Mouse (Mus musculus) frontal cortex, adult 2 months (tissue): ENCODE data around the gene Auts2. TPM values are rescaled to one million over a fixed set of nuclear protein-coding genes. Genes with fewer than 3 reads are reported as not detected.

ENCODE experiments used
- DNase-seq, 2 experiments: peaks; one replicate each; pipeline ENCODE4 v3.0.0; 2022; ENCODE audit warnings: low spot score in 1 of 2; ENCODE audit errors: extremely low spot score in 1 of 2
- polyA plus RNA-seq: library from polyadenylated mRNA; depleted of rRNA; stranded (reverse); fragments of >200 nt; gene quantifications from 2 replicates; pipeline ENCODE4 v1.2.3, GENCODE M21; 2012

Gene Auts2
- polyA plus RNA-seq, 1 experiment = 45.1 TPM

GRCm38 (mm10) chr5:131956090-131956489, 587.1 kb downstream of the Auts2 start:
- DNase-seq = no peak

- DNase-seq = no peak
Observed at GRCm38 (mm10) chr5:131955227-131956016, 587.7 kb downstream of the Auts2 start.

- no peak for DNase-seq
Observed at GRCm38 (mm10) chr5:131948571-131949151, 594.5 kb downstream of the Auts2 start.

DNA sequence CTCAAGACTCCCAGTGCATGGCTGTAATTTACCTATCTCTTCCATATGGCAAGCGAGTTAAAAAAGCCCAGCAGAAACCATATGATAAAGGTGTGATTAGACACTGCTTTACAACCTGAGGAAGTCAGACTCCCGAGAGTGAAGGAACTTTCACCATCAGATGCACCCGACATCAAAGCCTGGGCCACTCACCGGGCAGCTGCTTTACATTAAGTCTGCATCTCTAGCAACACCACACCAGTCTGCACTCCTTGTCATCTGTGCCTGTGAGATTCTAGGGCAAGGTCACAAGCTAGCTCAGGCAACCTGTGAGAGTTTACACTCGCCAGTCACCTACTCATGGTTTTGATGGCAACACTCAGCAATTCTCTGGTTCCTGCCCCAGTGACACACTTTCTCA, 596.3 kb downstream of the Auts2 start:
- no peak for DNase-seq

GRCm38 (mm10) chr5:131944761-131945160, 598.4 kb downstream of the Auts2 start:
- DNase-seq = no peak

GRCm38 (mm10) chr5:131928696-131929095, 614.4 kb downstream of the Auts2 start:
- DNase-seq = no peak

GRCm38 (mm10) chr5:131922759-131923158, 620.4 kb downstream of the Auts2 start:
- no peak for DNase-seq

- DNase-seq = no peak
Observed at GRCm38 (mm10) chr5:131922118-131922517, 621.0 kb downstream of the Auts2 start.

- DNase-seq = no peak
Observed at GRCm38 (mm10) chr5:131919983-131920777, 623.0 kb downstream of the Auts2 start.

- no peak for DNase-seq
Observed at GRCm38 (mm10) chr5:131916791-131917403, 626.2 kb downstream of the Auts2 start.

DNA sequence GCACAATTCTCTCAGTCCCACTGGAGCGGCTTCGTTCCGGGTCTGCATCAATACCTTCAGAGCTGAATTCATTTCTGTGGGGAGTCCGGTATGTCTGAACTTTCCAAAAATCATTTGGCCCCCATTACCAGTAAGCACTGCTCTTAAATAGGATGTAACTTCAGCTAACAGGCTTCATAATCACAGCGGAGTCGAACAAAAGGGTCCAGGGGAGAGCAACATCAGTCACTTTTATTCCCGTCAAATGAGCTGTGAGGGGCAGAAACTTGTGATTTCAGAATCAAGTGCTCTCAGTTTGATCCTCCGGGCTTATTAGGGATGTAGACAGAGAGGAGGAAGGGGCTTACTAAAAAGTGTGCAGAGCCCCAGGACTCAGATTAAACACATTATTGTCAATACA, 629.6 kb downstream of the Auts2 start:
- DNase-seq = no peak

GRCm38 (mm10) chr5:131912983-131913382, 630.2 kb downstream of the Auts2 start:
- no peak for DNase-seq

DNA sequence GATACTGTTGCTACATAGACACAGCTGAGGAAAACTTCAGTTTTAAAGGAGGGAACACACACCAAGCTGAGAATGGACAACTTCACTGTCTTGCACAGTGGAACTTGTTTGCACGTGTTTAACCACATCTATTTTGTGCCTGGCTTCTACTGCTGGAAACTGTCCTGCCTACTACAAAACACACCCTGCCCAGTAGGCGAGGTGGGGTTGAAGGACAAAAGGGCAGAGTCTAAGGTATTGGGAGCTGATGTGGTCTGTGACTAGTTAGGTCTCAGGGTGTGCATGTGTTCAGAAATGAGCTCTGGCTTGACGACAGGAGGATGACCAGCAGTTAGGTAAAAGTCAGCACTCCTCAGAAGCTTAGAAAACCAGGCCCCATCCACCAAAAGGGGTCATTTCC, 636.8 kb downstream of the Auts2 start:
- DNase-seq = no peak

GRCm38 (mm10) chr5:131904478-131904877, 638.7 kb downstream of the Auts2 start:
- DNase-seq = no peak

GRCm38 (mm10) chr5:131898048-131898638, 645.0 kb downstream of the Auts2 start:
- DNase-seq = no peak

DNA sequence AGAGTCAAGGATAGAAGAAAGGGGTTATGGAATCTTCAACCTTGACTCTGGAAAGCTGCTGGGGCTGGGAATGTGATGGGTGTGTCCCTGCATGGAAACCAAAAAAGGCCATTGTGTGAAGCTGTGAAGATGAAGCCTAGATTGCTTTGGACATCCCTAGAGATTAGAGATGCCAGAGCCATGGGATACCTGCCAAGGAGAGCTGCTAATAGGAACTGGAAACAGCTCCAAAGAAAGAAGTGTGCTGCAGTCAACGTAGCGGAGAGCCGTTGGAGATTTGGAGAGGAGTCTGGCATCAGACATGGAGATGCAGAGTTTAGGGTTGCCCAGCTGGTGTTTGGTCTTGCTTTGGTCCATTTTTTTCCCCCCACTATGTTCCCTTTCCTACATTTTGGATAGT, 656.5 kb downstream of the Auts2 start:
- DNase-seq = no peak

GRCm38 (mm10) chr5:131876569-131876968, 666.6 kb downstream of the Auts2 start:
- no peak for DNase-seq

DNA sequence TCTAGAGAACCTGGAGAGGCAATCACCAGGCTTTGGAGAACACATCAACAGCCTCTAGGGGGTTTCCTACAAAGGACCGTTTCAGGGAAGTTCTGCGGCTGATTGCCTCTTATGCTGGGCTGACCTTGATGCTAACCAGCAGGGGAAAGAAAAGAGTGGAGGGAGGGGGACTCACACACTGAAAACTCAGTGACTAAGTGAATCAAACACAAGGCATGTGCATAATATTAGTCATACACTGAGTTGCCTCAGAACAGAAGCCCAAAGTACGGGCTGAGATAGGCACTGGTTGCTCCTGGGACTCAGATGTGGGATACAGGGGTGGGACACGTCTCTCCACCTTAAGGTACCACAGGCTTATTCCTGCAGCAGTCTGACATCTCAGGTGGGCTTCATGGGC, 667.2 kb downstream of the Auts2 start:
- DNase-seq = no peak

DNA sequence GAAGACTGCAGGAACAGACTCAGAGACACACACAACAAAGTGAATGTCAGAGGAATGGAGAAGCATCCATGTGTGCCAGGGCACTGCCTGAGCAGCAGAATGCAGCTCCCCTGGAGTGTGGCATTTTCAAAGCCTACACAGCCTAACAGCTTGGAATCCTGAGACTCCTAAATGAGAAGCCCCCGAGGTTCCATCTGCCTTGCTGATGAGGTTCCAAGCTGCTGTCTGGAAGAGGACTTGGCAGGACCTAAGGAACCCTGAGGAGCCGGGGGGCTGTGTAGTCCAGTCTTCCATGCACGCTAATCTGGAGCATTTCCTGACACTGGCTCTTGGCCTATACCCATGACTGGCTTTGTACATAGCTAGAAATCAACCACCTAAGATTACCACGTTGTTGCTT, 670.0 kb downstream of the Auts2 start:
- DNase-seq = peak in 1 of 2 experiments; percentile 28

DNA sequence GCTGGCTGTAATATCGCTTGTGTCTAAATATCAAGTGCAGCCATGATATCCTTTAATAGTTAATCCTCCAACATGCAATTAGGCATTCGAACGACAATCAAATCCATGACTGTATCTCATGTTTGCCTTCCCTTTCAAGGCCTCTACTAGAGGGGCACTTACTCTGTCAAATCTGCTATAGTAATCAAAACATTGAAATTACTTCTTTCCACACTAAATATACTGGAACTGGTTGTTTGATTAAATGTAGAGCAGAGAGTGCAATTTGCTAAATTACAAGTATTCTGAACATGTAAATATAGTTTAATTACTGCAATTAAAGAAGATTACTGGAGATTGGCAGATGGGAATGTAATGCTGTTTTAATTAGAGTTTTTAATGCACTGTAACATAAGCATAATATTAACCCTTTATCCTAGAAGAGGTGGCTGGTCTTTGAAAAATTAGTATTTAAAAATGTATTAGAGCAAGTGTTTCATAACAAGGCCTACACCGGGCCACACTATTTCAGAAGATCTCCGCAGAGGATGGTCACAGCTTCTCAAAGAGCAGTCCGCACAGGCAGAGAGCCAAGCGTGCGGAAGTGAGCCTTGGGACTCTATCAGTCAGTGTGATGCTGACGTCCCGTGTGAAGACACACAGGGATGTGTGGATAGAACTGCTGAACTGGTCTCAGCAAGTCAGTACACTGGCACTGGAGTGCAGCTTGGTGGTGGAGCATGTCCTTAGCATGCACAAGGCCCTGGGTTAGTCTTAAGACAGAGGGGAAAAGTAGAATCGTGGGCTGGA, 673.2 kb downstream of the Auts2 start:
- no peak for DNase-seq
